In genomic region chr1:133203701-133204100, GRCm38 (mm10) we compare ENCODE assay signal across 18 mouse cellular contexts. TPM values are rescaled to one million over a fixed set of nuclear protein-coding genes. Genes with fewer than 3 reads are reported as not detected.
A peak's percentile ranks its signal among the peaks of the same experiment; 100 is the strongest.
DNase-seq lines count a peak whose midpoint lies in the region; ATAC-seq and TF ChIP-seq lines count a peak whose summit lies in the region.
"Had no signal": no experiment of that assay in that cellular context is flagged by ENCODE, and none has a peak within 500 bp of the region (broad histone marks: within the 10 kb centered on the region; RNA-seq: fewer than 3 reads in every experiment).

No protein-coding gene starts in this region.

- TF ChIP-seq POLR2A in small intestine, adult 2 months (IDR thresholded peaks at IDR 0.05; ENCODE audit: low read depth, low read length) = no peak
- TF ChIP-seq POLR2A in cerebellum, adult 2 months (IDR thresholded peaks at IDR 0.05; ENCODE audit: borderline replicate concordance, insufficient read depth, low read length) = no peak

- no peaks in the 10 kb centered on the region for H3K9me3 ChIP-seq in forebrain, embryonic 11.5 days (ENCODE audit: control insufficient read depth, low read length)
- no peaks in the 10 kb centered on the region for H3K9me3 ChIP-seq in forebrain, embryonic 13.5 days (replicated peaks)
- H3K9me3 ChIP-seq in hindbrain, embryonic 16.5 days (ENCODE audit: control insufficient read depth, low read length) = no peaks in the 10 kb centered on the region
- H3K9me3 ChIP-seq in hindbrain, embryonic 11.5 days (ENCODE audit: control insufficient read depth, low read length) = no peaks in the 10 kb centered on the region
- no peaks in the 10 kb centered on the region for H3K9me3 ChIP-seq in midbrain, embryonic 12.5 days
- H3K9me3 ChIP-seq in midbrain, embryonic 16.5 days (replicated peaks; ENCODE audit: control insufficient read depth, low read length, poor library complexity, severe bottlenecking) = no peaks in the 10 kb centered on the region
- H3K9me3 ChIP-seq: embryonic facial prominence, embryonic 15.5 days; heart, embryonic 13.5 days; limb, embryonic 13.5 days; liver, embryonic 12.5 days had no signal

- no peak overlapping the region for H3K9ac ChIP-seq in forebrain, embryonic 11.5 days (ENCODE audit: low read length)
- no peak overlapping the region for H3K9ac ChIP-seq in forebrain, embryonic 13.5 days
- no peak overlapping the region for H3K9ac ChIP-seq in hindbrain, embryonic 16.5 days (ENCODE audit: low read depth, low read length)
- no peak overlapping the region for H3K9ac ChIP-seq in hindbrain, embryonic 11.5 days (ENCODE audit: low read depth, low read length)
- no peak overlapping the region for H3K9ac ChIP-seq in midbrain, embryonic 12.5 days (replicated peaks)
- H3K9ac ChIP-seq in midbrain, embryonic 16.5 days (ENCODE audit: low read depth, low read length) = no peak overlapping the region
- H3K9ac ChIP-seq: embryonic facial prominence, embryonic 15.5 days; heart, embryonic 13.5 days; limb, embryonic 13.5 days; liver, embryonic 12.5 days had no signal

- no peak overlapping the region for H3K4me3 ChIP-seq in forebrain, embryonic 11.5 days (ENCODE audit: low read depth, low read length)
- H3K4me3 ChIP-seq in forebrain, embryonic 13.5 days = no peak overlapping the region
- no peak overlapping the region for H3K4me3 ChIP-seq in hindbrain, embryonic 16.5 days (ENCODE audit: low read length)
- no peak overlapping the region for H3K4me3 ChIP-seq in hindbrain, embryonic 11.5 days (ENCODE audit: low read depth, low read length)
- H3K4me3 ChIP-seq in midbrain, embryonic 12.5 days = no peak overlapping the region
- no peak overlapping the region for H3K4me3 ChIP-seq in midbrain, embryonic 16.5 days (ENCODE audit: low read depth, low read length)
- H3K4me3 ChIP-seq in small intestine, adult 2 months (ENCODE audit: low read depth, low read length) = no peak overlapping the region
- no peak overlapping the region for H3K4me3 ChIP-seq in cerebellum, adult 2 months (replicated peaks; ENCODE audit: insufficient read depth, low read depth, low read length)
- H3K4me3 ChIP-seq: embryonic facial prominence, embryonic 15.5 days; heart, embryonic 13.5 days; limb, embryonic 13.5 days; liver, embryonic 12.5 days had no signal

- H3K27ac ChIP-seq in forebrain, embryonic 11.5 days (ENCODE audit: low read depth, low read length) = no peak overlapping the region
- H3K27ac ChIP-seq in forebrain, embryonic 13.5 days = no peak overlapping the region; the same call in 1 of the 2 replicates
- H3K27ac ChIP-seq in hindbrain, embryonic 16.5 days (ENCODE audit: low read depth, low read length) = no peak overlapping the region
- H3K27ac ChIP-seq in hindbrain, embryonic 11.5 days (ENCODE audit: low read depth, low read length) = no peak overlapping the region
- peak overlapping the region; percentile 30; the same call in 1 of the 2 replicates for H3K27ac ChIP-seq in midbrain, embryonic 12.5 days (replicated peaks)
- no peak overlapping the region for H3K27ac ChIP-seq in midbrain, embryonic 16.5 days (ENCODE audit: low read length)
- peak overlapping the region; percentile 88 for H3K27ac ChIP-seq in small intestine, adult 2 months (ENCODE audit: insufficient read depth, low read depth, low read length)
- H3K27ac ChIP-seq in cerebellum, adult 2 months (ENCODE audit: insufficient read depth, low read length) = no peak overlapping the region
- H3K27ac ChIP-seq: embryonic facial prominence, embryonic 15.5 days; heart, embryonic 13.5 days; limb, embryonic 13.5 days; liver, embryonic 12.5 days had no signal

- 0 out of 2 replicates have a peak, but pooled peaks have one; percentile 37 for ATAC-seq in forebrain, embryonic 11.5 days (replicated peaks; ENCODE audit: low FRiP score)
- no peak for ATAC-seq in forebrain, embryonic 13.5 days
- 0 out of 2 replicates have a peak, but pooled peaks have one; percentile 24 for ATAC-seq in hindbrain, embryonic 16.5 days
- ATAC-seq in hindbrain, embryonic 11.5 days (ENCODE audit: low FRiP score) = no peak
- no peak for ATAC-seq in midbrain, embryonic 12.5 days (ENCODE audit: low FRiP score, low read depth)
- ATAC-seq in midbrain, embryonic 16.5 days = no peak

- 54% methylated on average over 2 of the region's 2 CpGs for WGBS in forebrain, embryonic 11.5 days
- WGBS in forebrain, embryonic 13.5 days = 37% methylated on average over 2 of the region's 2 CpGs
- 40% methylated on average over 2 of the region's 2 CpGs for WGBS in hindbrain, embryonic 16.5 days
- WGBS in hindbrain, embryonic 11.5 days = 56% methylated on average over 2 of the region's 2 CpGs
- 30% methylated on average over 2 of the region's 2 CpGs for WGBS in midbrain, embryonic 12.5 days
- WGBS in midbrain, embryonic 16.5 days = 32% methylated on average over 2 of the region's 2 CpGs
- WGBS in small intestine, adult 2 months = 33% methylated on average over 2 of the region's 2 CpGs
- 68% methylated on average over 2 of the region's 2 CpGs for WGBS in cerebellum, adult 2 months

- peaks cover 3% of the 10 kb centered on the region; the same call in 1 of the 2 replicates for H3K27me3 ChIP-seq in forebrain, embryonic 11.5 days (ENCODE audit: control insufficient read depth, insufficient read depth, low read length)
- peaks cover 49% of the 10 kb centered on the region for H3K27me3 ChIP-seq in forebrain, embryonic 13.5 days
- no peaks in the 10 kb centered on the region for H3K27me3 ChIP-seq in hindbrain, embryonic 16.5 days (replicated peaks; ENCODE audit: control insufficient read depth, insufficient read depth, low read length)
- no peaks in the 10 kb centered on the region; the same call in 1 of the 2 replicates for H3K27me3 ChIP-seq in hindbrain, embryonic 11.5 days (ENCODE audit: control insufficient read depth, insufficient read depth, low read length)
- H3K27me3 ChIP-seq in midbrain, embryonic 12.5 days = no peaks in the 10 kb centered on the region
- no peaks in the 10 kb centered on the region for H3K27me3 ChIP-seq in midbrain, embryonic 16.5 days (ENCODE audit: control insufficient read depth, insufficient read depth, low read depth, low read length)
- H3K27me3 ChIP-seq in small intestine, adult 2 months (ENCODE audit: control insufficient read depth, insufficient read depth, low read length) = no peaks in the 10 kb centered on the region
- H3K27me3 ChIP-seq in cerebellum, adult 2 months (ENCODE audit: control insufficient read depth, insufficient read depth, low read length) = no peaks in the 10 kb centered on the region
- H3K27me3 ChIP-seq: embryonic facial prominence, embryonic 15.5 days; heart, embryonic 13.5 days; limb, embryonic 13.5 days had no signal

- H3K4me1 ChIP-seq in forebrain, embryonic 11.5 days (replicated peaks; ENCODE audit: control insufficient read depth, insufficient read depth, low read length) = peaks cover 17% of the 10 kb centered on the region; the same call in 1 of the 2 replicates
- H3K4me1 ChIP-seq in forebrain, embryonic 13.5 days = peaks cover 49% of the 10 kb centered on the region
- peaks cover 20% of the 10 kb centered on the region for H3K4me1 ChIP-seq in hindbrain, embryonic 16.5 days (ENCODE audit: control insufficient read depth, insufficient read depth, low read depth, low read length)
- H3K4me1 ChIP-seq in hindbrain, embryonic 11.5 days (replicated peaks; ENCODE audit: control insufficient read depth, insufficient read depth, low read length) = peaks cover 12% of the 10 kb centered on the region
- H3K4me1 ChIP-seq in midbrain, embryonic 12.5 days = peaks cover 56% of the 10 kb centered on the region
- peaks cover 29% of the 10 kb centered on the region for H3K4me1 ChIP-seq in midbrain, embryonic 16.5 days (ENCODE audit: control insufficient read depth, insufficient read depth, low read length)
- peaks cover 36% of the 10 kb centered on the region for H3K4me1 ChIP-seq in small intestine, adult 2 months (ENCODE audit: control insufficient read depth, insufficient read depth, insufficient read length, low read length)
- peaks cover 9% of the 10 kb centered on the region for H3K4me1 ChIP-seq in cerebellum, adult 2 months (ENCODE audit: control insufficient read depth, insufficient read depth, low read length)

- no peak overlapping the region for H3K4me2 ChIP-seq in forebrain, embryonic 11.5 days (ENCODE audit: low read depth, low read length, severe bottlenecking)
- H3K4me2 ChIP-seq in forebrain, embryonic 13.5 days = no peak overlapping the region
- H3K4me2 ChIP-seq in hindbrain, embryonic 16.5 days (ENCODE audit: low read length) = no peak overlapping the region
- no peak overlapping the region for H3K4me2 ChIP-seq in hindbrain, embryonic 11.5 days (replicated peaks; ENCODE audit: low read depth, low read length)
- no peak overlapping the region for H3K4me2 ChIP-seq in midbrain, embryonic 12.5 days (replicated peaks)
- H3K4me2 ChIP-seq in midbrain, embryonic 16.5 days (ENCODE audit: low read length) = no peak overlapping the region
- H3K4me2 ChIP-seq: embryonic facial prominence, embryonic 15.5 days; heart, embryonic 13.5 days; limb, embryonic 13.5 days; liver, embryonic 12.5 days had no signal

- TF ChIP-seq CTCF in small intestine, adult 2 months (IDR thresholded peaks at IDR 0.05; ENCODE audit: extremely low read depth, insufficient read length, insufficient replicate concordance, low read depth, low read length) = no peak
- TF ChIP-seq CTCF in cerebellum, adult 2 months (IDR thresholded peaks at IDR 0.05; ENCODE audit: borderline replicate concordance, insufficient read depth, low read depth, low read length) = no peak

- H3K36me3 ChIP-seq in forebrain, embryonic 11.5 days (ENCODE audit: control insufficient read depth, insufficient read depth, low read length) = no peaks in the 10 kb centered on the region
- H3K36me3 ChIP-seq in forebrain, embryonic 13.5 days (ENCODE audit: poor library complexity, severe bottlenecking) = no peaks in the 10 kb centered on the region
- H3K36me3 ChIP-seq in hindbrain, embryonic 16.5 days (ENCODE audit: control insufficient read depth, insufficient read depth, low read length) = no peaks in the 10 kb centered on the region
- H3K36me3 ChIP-seq in hindbrain, embryonic 11.5 days (ENCODE audit: control insufficient read depth, insufficient read depth, low read length) = no peaks in the 10 kb centered on the region
- no peaks in the 10 kb centered on the region for H3K36me3 ChIP-seq in midbrain, embryonic 12.5 days
- no peaks in the 10 kb centered on the region for H3K36me3 ChIP-seq in midbrain, embryonic 16.5 days (ENCODE audit: control insufficient read depth, insufficient read depth, low read length)
- H3K36me3 ChIP-seq in small intestine, adult 2 months (ENCODE audit: control insufficient read depth, insufficient read depth, low read length) = peaks cover 1% of the 10 kb centered on the region; the same call in 1 of the 2 replicates
- H3K36me3 ChIP-seq: embryonic facial prominence, embryonic 15.5 days; heart, embryonic 13.5 days; limb, embryonic 13.5 days; liver, embryonic 12.5 days had no signal

- DNase-seq in forebrain, embryonic 11.5 days (ENCODE audit: low spot score) = no peak
- no peak for DNase-seq in hindbrain, embryonic 11.5 days (ENCODE audit: low spot score)
- DNase-seq in cerebellum, adult 2 months = no peak
- DNase-seq: cerebellum, adult 9-11 months; gastrocnemius, postnatal 25 days; heart, adult 18-20 months; layer of hippocampus, adult 9-11 months; right cerebral cortex, postnatal 14 days; spleen, adult 18-20 months had no signal

RNA-seq across cellular contexts. Expression of gene Plekha6, which starts 39.7 kb away (rescaled TPM):
- 16.2 and 18.8 TPM in 2 replicates for polyA plus RNA-seq in forebrain, embryonic 11.5 days (2014; fragmentation: Nextera tagmentation; extraction: Ambion mirVana)
- 13.5 and 14.9 TPM in 2 replicates for polyA plus RNA-seq in forebrain, embryonic 13.5 days (2015; fragmentation: Nextera tagmentation; extraction: Ambion mirVana)
- 15.0 TPM in 2 replicates for polyA plus RNA-seq in hindbrain, embryonic 16.5 days (2015; fragmentation: Nextera tagmentation; extraction: Ambion mirVana)
- polyA plus RNA-seq in hindbrain, embryonic 11.5 days (2014; fragmentation: Nextera tagmentation; extraction: Ambion mirVana) = 14.6 and 22.1 TPM in 2 replicates
- 27.7 and 36.1 TPM in 2 replicates for polyA plus RNA-seq in midbrain, embryonic 12.5 days (2016; fragmentation: Nextera tagmentation; extraction: Ambion mirVana)
- 17.3 and 22.2 TPM in 2 replicates for polyA plus RNA-seq in midbrain, embryonic 16.5 days (2015; fragmentation: Nextera tagmentation; extraction: Ambion mirVana)
- polyA plus RNA-seq in small intestine, adult 2 months (2012; rRNA removed) = 37.1 and 104 TPM in 2 replicates
- polyA plus RNA-seq in cerebellum, adult 2 months (2012; rRNA removed) = 73.7 and 77.2 TPM in 2 replicates

Comparison
In these comparisons a context has a peak if more than half of its experiments do, and no peak if none do; other contexts are left out.
1. ATAC-seq: peak in forebrain, embryonic 11.5 days (single experiment) and hindbrain, embryonic 16.5 days (single experiment); none in forebrain, embryonic 13.5 days (single experiment), hindbrain, embryonic 11.5 days (single experiment), midbrain, embryonic 12.5 days (single experiment) and midbrain, embryonic 16.5 days (single experiment).
2. H3K27ac ChIP-seq: peak in midbrain, embryonic 12.5 days (single experiment) and small intestine, adult 2 months (single experiment); none in forebrain, embryonic 11.5 days (single experiment), forebrain, embryonic 13.5 days (single experiment), hindbrain, embryonic 16.5 days (single experiment), hindbrain, embryonic 11.5 days (single experiment), midbrain, embryonic 16.5 days (single experiment) and cerebellum, adult 2 months (single experiment).